Mouse (Mus musculus) liver, embryonic 16.5 days (tissue): ENCODE measurements around the gene Notch4. TPM values are rescaled to one million over a fixed set of nuclear protein-coding genes. Genes with fewer than 3 reads are reported as not detected.
A peak's percentile ranks its signal among the peaks of the same experiment; 100 is the strongest.

Source experiments
- ATAC-seq: fragments of 200-750 bp; cut with Nextera tagmentation; 2 replicates; pipeline ENCODE4 v1.8.0; 2017; ENCODE audit warnings: low read depth, mild to moderate bottlenecking, moderate number of reproducible peaks, moderate library complexity
- H3K27ac ChIP-seq: fragments of 300-500 bp; sonication (generic); 2 replicates; pipeline ENCODE4 v1.5.1; 2014; ENCODE audit warnings: mild to moderate bottlenecking, low read length
- H3K27me3 ChIP-seq: fragments of 300-500 bp; sonication (generic); 2 replicates; pipeline ENCODE4 v1.6.1; 2014; ENCODE audit warnings: low read depth, low read length, mixed read lengths; ENCODE audit not compliant: control insufficient read depth, insufficient read depth
- H3K36me3 ChIP-seq: fragments of 300-500 bp; sonication (generic); 2 replicates; pipeline ENCODE4 v1.6.1; 2014; ENCODE audit warnings: mild to moderate bottlenecking; ENCODE audit not compliant: control insufficient read depth, insufficient read depth
- H3K4me1 ChIP-seq: fragments of 300-500 bp; sonication (generic); 2 replicates; pipeline ENCODE4 v1.6.1; 2014; ENCODE audit warnings: low read depth, low read length, mixed read lengths; ENCODE audit not compliant: control insufficient read depth
- H3K4me2 ChIP-seq: fragments of 300-500 bp; sonication (generic); 2 replicates; pipeline ENCODE4 v1.6.1; 2014; ENCODE audit warnings: low read depth, low read length, mixed read lengths
- H3K4me3 ChIP-seq: fragments of 300-500 bp; sonication (generic); 2 replicates; pipeline ENCODE4 v1.5.1; 2014; ENCODE audit warnings: low read depth, mild to moderate bottlenecking, low read length
- H3K9ac ChIP-seq: fragments of 300-500 bp; sonication (generic); 2 replicates; pipeline ENCODE4 v1.6.1; 2014; ENCODE audit warnings: low read depth, low read length
- H3K9me3 ChIP-seq: fragments of 300-500 bp; sonication (generic); replicated peaks from 2 replicates; pipeline ENCODE4 v1.6.1; 2016; ENCODE audit warnings: low read length; ENCODE audit not compliant: control insufficient read depth
- WGBS: fragments of 180-500 bp; shearing (Covaris S2); extraction: QIAGEN DNeasy Blood & Tissue Kit; methylation state at CpG from one replicate; pipeline ENCODE4 v1.1.7; 2014; ENCODE audit not compliant: insufficient replicate concordance; 5-methylcytosine and 5-hydroxymethylcytosine counted together
- polyA plus RNA-seq: library from polyadenylated mRNA; unstranded; fragments of >200 nt; fragmentation: Nextera tagmentation; extraction: Ambion mirVana; gene quantifications from 2 replicates; pipeline ENCODE4 v1.2.1, GENCODE M21; 2015

Gene Notch4
- polyA plus RNA-seq, 1 experiment from 2014 or later, result 0.81 TPM

DNA sequence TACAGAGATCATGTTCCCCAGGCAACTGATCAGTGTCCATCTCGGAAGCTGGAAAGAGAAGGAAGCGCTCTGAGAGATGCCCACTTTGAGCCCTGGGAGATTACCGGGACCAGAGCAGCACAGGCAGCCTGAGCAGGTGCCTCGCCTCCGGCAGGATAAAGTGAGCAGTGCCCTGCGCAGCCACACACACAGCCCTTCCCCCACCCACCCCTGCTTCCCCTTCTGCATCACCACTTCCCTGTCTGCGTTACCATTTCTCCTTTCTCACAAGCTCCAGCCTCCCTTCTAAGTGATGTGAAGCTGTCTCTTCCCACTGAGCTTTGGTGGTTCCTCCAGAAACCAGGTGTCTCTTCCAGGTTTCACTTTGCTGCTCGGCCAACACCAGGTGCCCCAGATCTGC, 2.9 kb upstream of the Notch4 start:
- H3K9ac ChIP-seq, result no peak overlapping the region
- no peak for ATAC-seq

DNA sequence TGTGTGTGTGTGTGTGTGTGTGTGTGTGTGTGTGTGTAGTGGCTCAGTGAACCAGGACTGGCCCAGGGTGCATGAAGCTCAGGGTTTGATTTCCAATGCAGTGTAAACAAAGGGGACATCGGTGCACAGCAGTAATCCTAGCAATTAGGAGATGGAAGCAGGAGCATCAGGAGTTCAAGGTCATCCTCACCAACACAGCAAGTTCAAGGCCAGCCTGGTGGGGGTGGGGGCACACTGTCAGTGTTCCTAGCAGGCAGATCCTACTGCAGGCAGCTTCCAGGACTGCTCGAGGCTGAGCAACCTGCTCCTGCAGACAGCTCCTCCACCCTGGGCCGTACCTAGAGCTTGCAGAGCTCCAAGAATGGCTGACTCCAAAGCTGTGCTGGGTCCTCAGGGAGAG, 1.5 kb upstream of the Notch4 start:
- no peak overlapping the region for H3K27ac ChIP-seq
- H3K36me3 ChIP-seq, result no peaks in the 10 kb centered on the region
- no peaks in the 10 kb centered on the region; the same call in 1 of the 2 replicates for H3K27me3 ChIP-seq
- no peak overlapping the region for H3K4me3 ChIP-seq
- H3K4me2 ChIP-seq, result no peak overlapping the region
- H3K9me3 ChIP-seq, result no peaks in the 10 kb centered on the region
- 55% methylated on average over 3 of the region's 3 CpGs for WGBS
- no peak for ATAC-seq
- peaks cover 2% of the 10 kb centered on the region for H3K4me1 ChIP-seq
- H3K9ac ChIP-seq, result no peak overlapping the region

More for the DNA sequence above, 2.9 kb upstream of the Notch4 start:
- Histone ChIP-seq H3K27me3 (no peaks in the 10 kb centered on the region), H3K4me2 (no peak overlapping the region), H3K9me3 (no peaks in the 10 kb centered on the region), H3K4me1 (peaks cover 2% of the 10 kb centered on the region), H3K27ac (0 out of 2 replicates have a peak overlapping the region, but pooled peaks have one; percentile 13), H3K36me3 (no peaks in the 10 kb centered on the region), H3K4me3 (no peak overlapping the region)
- WGBS, result 13% methylated on average over 8 of the region's 8 CpGs

DNA sequence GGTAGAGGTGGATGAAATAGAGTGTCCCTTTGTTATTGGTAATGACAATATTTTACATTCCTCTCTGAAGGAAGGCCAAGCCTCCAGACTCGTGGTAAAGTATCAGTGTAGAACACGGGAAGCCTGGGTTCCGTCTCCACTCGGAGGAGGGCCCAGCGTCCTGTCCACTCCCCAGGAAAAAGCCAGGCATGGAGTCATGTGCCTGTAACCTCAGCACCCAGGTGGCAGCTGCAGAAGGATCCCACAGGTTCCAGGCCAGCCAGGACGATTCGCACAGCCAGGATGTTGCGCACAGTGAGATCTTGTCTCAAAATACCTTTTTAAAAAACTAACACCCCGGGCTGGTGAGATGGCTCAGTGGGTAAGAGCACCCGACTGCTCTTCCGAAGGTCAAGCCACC, 714 bp upstream of the Notch4 start:
- H3K36me3 ChIP-seq, result no peaks in the 10 kb centered on the region
- H3K9me3 ChIP-seq, result no peaks in the 10 kb centered on the region
- WGBS, result 66% methylated on average over 11 of the region's 11 CpGs
- H3K4me3 ChIP-seq, result no peak overlapping the region
- peaks cover 2% of the 10 kb centered on the region for H3K4me1 ChIP-seq
- no peak overlapping the region for H3K27ac ChIP-seq
- H3K9ac ChIP-seq, result no peak overlapping the region
- no peak overlapping the region for H3K4me2 ChIP-seq
- no peak for ATAC-seq
- H3K27me3 ChIP-seq, result no peaks in the 10 kb centered on the region; the same call in 1 of the 2 replicates

DNA sequence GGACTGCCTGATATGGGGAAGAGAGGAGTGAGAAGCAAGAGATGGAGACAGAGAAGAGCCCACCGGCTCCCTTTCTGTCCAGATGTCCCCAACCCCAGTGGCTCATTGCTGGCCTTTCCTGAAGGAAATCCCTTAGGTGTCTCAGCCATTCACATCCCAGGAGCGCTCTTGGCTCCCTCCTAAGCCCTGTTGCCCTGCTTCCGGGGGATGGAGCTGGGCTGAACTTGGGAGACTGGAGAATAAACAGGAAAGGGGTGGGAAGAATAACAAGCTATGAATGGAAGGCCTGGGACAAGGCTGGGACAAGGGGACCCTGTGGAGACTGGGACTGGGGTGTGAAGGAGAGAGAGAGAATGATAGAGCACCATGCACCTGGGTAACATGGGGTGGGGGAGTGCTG, 728 bp downstream of the Notch4 start:
- Histone ChIP-seq H3K27ac (no peak overlapping the region), H3K9ac (no peak overlapping the region), H3K9me3 (no peaks in the 10 kb centered on the region), H3K27me3 (no peaks in the 10 kb centered on the region; the same call in 1 of the 2 replicates), H3K36me3 (no peaks in the 10 kb centered on the region), H3K4me3 (no peak overlapping the region), H3K4me2 (no peak overlapping the region), H3K4me1 (peaks cover 2% of the 10 kb centered on the region)
- 46% methylated on average over 3 of the region's 3 CpGs for WGBS
- peak; percentile 43; the same call in 1 of the 2 replicates for ATAC-seq

DNA sequence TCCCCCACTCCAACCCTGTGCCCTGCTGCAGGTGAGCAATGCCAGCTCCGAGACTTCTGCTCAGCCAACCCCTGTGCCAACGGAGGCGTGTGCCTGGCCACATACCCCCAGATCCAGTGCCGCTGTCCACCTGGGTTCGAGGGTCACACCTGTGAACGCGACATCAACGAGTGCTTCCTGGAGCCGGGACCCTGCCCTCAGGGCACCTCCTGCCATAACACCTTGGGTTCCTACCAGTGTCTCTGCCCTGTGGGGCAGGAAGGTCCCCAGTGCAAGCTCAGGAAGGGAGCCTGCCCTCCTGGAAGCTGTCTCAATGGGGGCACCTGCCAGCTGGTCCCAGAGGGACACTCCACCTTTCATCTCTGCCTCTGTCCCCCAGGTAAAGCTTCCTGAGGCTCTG, 3.2 kb downstream of the Notch4 start:
- Histone ChIP-seq H3K27ac (no peak overlapping the region), H3K9me3 (no peaks in the 10 kb centered on the region), H3K4me1 (no peaks in the 10 kb centered on the region), H3K9ac (no peak overlapping the region), H3K4me2 (no peak overlapping the region), H3K36me3 (no peaks in the 10 kb centered on the region), H3K4me3 (no peak overlapping the region), H3K27me3 (no peaks in the 10 kb centered on the region; the same call in 1 of the 2 replicates)
- ATAC-seq, result no peak
- WGBS, result 64% methylated on average over 9 of the region's 9 CpGs

DNA sequence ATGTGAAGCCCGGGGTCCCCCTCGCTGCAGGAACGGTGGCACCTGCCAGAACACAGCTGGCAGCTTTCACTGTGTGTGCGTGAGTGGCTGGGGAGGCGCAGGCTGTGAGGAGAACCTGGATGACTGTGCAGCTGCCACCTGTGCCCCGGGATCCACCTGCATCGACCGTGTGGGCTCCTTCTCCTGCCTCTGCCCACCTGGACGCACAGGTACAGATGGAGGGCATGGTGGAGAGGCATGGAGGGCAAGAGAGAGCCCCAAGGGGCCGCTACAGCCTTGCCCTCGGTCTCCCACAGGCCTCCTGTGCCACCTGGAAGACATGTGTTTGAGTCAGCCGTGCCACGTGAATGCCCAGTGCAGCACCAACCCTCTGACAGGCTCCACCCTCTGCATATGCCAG, 4.4 kb downstream of the Notch4 start:
- no peak overlapping the region for H3K27ac ChIP-seq
- H3K4me2 ChIP-seq, result no peak overlapping the region
- no peaks in the 10 kb centered on the region for H3K36me3 ChIP-seq
- H3K9ac ChIP-seq, result no peak overlapping the region
- H3K27me3 ChIP-seq, result no peaks in the 10 kb centered on the region; the same call in 1 of the 2 replicates
- WGBS, result 64% methylated on average over 13 of the region's 13 CpGs
- ATAC-seq, result no peak
- no peak overlapping the region for H3K4me3 ChIP-seq
- H3K4me1 ChIP-seq, result no peaks in the 10 kb centered on the region
- H3K9me3 ChIP-seq, result no peaks in the 10 kb centered on the region

DNA sequence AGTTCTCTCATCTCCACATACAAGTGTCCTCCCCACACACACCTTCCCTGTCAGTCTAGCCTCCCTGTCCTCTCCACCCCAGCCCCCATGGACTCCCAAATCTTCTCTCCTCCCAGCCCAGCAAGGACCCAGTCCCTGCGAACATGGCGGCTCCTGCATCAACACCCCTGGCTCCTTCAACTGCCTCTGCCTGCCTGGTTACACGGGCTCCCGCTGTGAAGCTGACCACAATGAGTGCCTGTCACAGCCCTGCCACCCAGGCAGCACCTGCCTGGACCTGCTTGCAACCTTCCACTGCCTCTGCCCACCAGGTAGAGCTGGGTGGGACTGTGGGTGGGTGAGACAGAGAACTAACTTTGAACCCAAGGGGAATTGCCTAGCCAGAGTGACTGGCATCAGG, 5.9 kb downstream of the Notch4 start:
- no peaks in the 10 kb centered on the region for H3K9me3 ChIP-seq
- H3K4me2 ChIP-seq, result no peak overlapping the region
- no peaks in the 10 kb centered on the region for H3K4me1 ChIP-seq
- H3K4me3 ChIP-seq, result no peak overlapping the region
- H3K27ac ChIP-seq, result no peak overlapping the region
- H3K36me3 ChIP-seq, result no peaks in the 10 kb centered on the region
- 62% methylated on average over 4 of the region's 4 CpGs for WGBS
- H3K27me3 ChIP-seq, result no peaks in the 10 kb centered on the region; the same call in 1 of the 2 replicates
- H3K9ac ChIP-seq, result no peak overlapping the region
- ATAC-seq, result no peak

DNA sequence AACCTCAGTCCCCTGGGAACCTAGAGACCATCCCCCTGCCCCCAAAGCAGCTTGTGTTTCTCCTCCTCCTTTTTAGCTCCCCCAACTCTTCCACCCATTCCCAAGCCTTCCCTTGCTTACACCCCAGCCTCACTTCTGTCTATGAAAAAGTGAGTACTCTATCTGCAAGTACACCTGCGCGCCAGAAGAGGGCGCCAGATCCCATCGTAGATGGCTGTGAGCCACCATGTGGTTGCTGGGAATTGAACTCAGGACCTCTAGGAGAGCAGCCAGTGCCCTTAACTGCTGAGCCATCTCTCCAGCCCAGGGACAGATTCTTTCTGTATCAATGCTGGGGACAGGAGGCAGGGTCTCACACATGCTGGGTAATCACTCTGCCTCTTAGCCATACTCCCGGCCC, 7.8 kb downstream of the Notch4 start:
- H3K4me3 ChIP-seq, result no peak overlapping the region
- WGBS, result 11% methylated on average over 5 of the region's 5 CpGs
- no peak for ATAC-seq

DNA sequence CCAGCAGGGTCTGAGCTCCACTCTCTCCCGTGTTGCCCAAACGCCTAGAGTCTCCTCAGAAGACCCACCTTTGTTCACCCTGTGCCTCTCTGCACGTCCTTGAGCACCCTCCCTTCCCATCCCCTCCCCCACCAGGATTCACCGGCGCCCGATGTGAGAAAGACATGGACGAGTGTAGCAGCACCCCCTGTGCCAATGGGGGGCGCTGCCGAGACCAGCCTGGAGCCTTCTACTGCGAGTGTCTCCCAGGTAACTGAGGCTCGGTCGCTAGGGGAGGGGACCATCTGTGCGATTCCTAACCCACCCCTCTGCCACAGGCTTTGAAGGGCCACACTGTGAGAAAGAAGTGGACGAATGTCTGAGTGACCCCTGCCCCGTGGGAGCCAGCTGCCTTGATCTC, 8.3 kb downstream of the Notch4 start:
- no peak overlapping the region for H3K4me3 ChIP-seq
- 46% methylated on average over 15 of the region's 15 CpGs for WGBS

More for the DNA sequence above, 7.8 kb downstream of the Notch4 start:
- Histone ChIP-seq H3K36me3 (no peaks in the 10 kb centered on the region), H3K4me2 (no peak overlapping the region), H3K4me1 (no peaks in the 10 kb centered on the region), H3K27ac (no peak overlapping the region), H3K9ac (no peak overlapping the region), H3K9me3 (no peaks in the 10 kb centered on the region), H3K27me3 (no peaks in the 10 kb centered on the region; the same call in 1 of the 2 replicates)

More for the DNA sequence above, 8.3 kb downstream of the Notch4 start:
- Histone ChIP-seq H3K4me1 (no peaks in the 10 kb centered on the region), H3K27me3 (no peaks in the 10 kb centered on the region; the same call in 1 of the 2 replicates), H3K9ac (no peak overlapping the region), H3K4me2 (no peak overlapping the region), H3K27ac (no peak overlapping the region), H3K9me3 (no peaks in the 10 kb centered on the region), H3K36me3 (no peaks in the 10 kb centered on the region)
- ATAC-seq, result no peak
